Mouse (Mus musculus) ES-E14 (cell line): ENCODE results near the gene Wfikkn1.

Experiments
- CHD2 ChIP-seq: IDR thresholded peaks from 2 replicates; pipeline ENCODE4 v1.6.1; 2014; ENCODE audit warnings: mild to moderate bottlenecking, low read depth, low read length, inconsistent platforms
- HCFC1 ChIP-seq: IDR thresholded peaks from 2 replicates; pipeline ENCODE4 v1.6.1; 2012; ENCODE audit warnings: low read length, inconsistent platforms, borderline replicate concordance; ENCODE audit not compliant: insufficient read depth
- MAFK ChIP-seq: IDR thresholded peaks from 2 replicates; pipeline ENCODE4 v1.6.1; 2014; ENCODE audit warnings: mild to moderate bottlenecking, low read depth, low read length, inconsistent platforms; ENCODE audit not compliant: insufficient read depth
- ZC3H11A ChIP-seq: IDR thresholded peaks from 2 replicates; pipeline ENCODE4 v1.6.1; 2012; ENCODE audit warnings: low read depth, mild to moderate bottlenecking, inconsistent platforms, low read length, borderline replicate concordance
- ZNF384 ChIP-seq: IDR thresholded peaks from 2 replicates; pipeline ENCODE4 v1.6.1; 2012; ENCODE audit warnings: low read depth, low read length, inconsistent platforms

DNA sequence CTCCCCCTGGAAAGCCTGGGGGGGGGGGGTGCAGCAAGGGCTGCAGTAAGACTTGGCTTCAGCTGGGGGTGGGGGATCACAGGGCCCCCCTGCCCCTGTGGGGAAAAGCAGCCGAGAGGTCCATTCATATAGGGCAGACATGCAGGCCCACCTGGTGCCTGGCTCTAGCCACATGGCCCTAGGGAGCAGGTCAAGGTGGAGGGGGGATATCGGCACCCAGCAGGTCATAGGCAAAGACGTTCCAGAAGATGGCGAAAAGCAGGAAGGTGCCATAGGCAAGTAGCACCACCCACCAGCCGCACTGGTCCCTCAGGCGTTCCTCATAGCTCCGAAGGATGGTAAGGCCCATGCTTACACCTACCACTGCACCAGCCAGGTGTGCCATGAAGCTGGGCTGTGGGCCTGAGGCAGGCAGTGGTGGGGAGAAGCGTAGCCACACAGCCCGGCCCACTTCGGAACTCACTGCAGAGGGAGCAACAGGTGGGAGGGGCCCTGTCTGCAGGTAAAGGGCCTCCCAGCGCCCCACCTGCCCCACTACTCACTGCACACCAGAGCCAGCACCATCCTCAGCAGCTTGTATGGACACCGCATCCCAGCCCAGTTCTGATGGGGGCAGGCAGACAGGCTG, 45.9 kb downstream of the Wfikkn1 start:
- no peak for TF ChIP-seq MAFK
- no peak for TF ChIP-seq HCFC1
- TF ChIP-seq ZNF384: no peak
- TF ChIP-seq ZC3H11A: no peak
- no peak for TF ChIP-seq CHD2
